Mouse (Mus musculus) frontal cortex, postnatal 25 days (tissue): ENCODE measurements around the gene Etnk1.
"Not testable (repeated sequence)": the region's sequence is repeated elsewhere in the genome, so short reads cannot be mapped to it uniquely, and the experiment has no call there.

Experiments used
- DNase-seq, 2 experiments: peaks; one replicate each; pipeline ENCODE4 v3.0.0; 2022; ENCODE audit warnings: low spot score in 2 of 2

Etnk1 gene

DNA sequence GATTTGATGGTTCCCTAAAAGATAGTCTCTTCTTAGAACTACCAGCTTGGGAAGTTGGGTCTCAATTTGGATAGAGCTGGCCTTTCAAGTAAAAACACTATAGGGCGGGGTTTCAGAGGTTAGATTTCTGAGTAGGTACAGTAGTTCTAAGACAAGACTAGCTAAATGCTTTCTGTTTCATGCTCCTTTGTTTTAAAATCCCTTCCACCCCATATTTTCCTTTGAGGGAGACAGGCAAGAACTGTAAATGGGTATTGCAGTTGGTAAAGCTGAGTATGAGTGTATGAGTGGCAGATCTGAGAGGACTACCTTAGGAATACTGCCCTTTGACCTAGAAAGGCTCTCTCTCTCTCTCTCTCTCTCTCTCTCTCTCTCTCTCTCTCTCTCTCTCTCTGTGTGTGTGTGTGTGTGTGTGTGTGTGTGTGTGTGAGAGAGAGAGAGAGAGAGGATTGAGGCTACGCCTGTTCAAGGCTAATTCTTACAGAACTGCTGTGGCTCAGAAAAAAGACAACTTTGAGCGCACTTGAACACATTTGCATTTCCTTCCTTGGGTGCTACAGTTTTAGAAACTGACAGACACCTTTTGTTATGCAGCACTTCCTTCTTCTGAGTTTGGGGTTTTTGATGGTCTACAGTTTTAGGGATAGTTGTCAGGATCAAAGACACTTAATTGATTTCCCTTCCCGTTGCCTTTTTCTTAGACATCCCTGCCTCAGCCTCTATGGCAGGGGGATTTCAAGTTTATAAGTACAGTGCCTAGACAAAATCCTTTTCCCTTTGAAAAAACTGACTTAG lies 3.3 kb downstream of the Etnk1 start:
- no peak for DNase-seq

DNA sequence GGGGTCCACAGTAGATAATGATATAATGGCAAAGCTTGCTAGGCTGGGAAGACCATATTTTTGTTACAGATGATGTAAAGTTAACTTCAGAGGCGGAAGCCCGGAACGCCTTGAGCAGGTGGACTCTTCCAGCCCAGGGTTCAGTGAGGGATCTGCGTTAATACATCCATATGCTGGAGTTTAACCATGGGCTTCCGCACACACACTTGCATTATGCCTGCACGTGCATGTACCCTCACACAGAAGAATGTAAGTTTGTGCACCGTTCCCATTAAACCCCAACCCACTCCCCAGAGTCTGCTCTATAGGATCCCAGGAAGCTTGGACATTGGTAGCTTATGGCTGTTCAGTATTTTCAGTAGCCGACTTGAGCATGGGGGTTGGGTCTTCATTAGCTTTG lies 4.0 kb downstream of the Etnk1 start:
- DNase-seq: no peak

DNA sequence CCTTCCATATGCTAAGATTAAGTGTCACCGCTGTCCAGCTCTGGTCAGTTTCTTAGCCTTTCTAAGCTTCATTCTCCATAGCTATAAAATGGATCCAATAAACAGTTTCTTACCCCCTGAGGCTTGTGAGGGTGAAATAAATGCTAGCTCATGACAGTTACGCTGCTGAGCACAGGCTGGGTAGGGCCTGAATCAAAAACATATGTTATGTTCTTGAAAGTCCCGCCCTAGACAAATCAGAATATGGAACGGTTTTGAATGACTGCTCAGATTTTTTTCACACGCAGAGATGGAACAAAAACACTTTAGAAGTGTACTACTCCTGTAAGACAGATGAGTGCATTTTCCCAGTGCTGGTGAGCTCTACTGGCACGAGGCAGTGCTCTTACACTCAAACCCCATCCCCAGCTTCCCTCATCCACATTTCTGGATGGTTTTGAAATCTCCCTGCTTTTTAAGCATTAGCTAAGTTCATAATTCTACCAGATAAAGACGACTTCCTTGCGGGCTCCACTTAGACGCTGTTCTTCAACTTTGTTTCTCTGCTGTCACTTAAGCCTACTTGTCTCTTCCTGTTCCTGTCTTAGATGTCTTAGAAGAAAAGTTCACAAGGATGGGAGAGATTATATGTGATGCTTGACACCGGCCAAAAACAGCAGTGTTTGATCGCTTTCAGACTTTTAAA lies 4.9 kb downstream of the Etnk1 start:
- DNase-seq: no peak

DNA sequence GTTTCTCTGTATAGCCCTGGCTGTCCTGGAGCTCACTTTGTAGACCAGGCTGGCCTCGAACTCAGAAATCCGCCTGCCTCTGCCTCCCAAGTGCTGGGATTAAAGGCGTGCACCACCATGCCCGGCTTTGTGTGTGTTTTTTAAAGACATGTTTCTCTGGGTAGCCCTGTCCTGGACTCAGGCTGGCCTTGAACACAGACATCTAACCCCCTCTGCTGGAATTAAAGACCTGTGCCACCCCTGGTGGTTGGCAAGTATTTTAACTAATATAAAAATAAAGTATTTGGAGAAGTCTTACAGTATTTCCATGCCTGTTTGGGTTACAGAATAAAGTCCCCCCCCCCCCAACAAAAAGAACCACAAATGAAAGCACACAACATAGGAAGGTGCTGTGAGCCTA lies 5.7 kb downstream of the Etnk1 start:
- DNase-seq: not testable (repeated sequence)

DNA sequence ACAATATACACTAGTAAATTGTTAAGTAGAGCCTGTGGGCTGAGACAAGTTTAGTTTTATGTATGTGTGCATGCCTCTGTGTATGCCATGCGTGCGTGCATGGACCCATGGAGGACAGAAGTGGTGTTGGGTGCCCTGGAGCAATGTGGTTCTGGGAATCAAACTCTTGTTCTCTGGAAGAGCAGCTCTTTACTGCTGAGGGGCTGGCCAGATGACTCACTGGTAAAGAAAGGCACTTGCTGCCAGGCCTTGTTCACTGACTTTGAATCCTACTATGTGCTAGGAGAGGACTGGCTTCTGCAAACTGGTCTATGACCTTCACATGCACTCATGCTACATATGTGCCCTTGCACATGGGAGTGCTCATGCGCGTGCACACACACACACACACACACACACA lies 7.2 kb downstream of the Etnk1 start:
- no peak for DNase-seq

DNA sequence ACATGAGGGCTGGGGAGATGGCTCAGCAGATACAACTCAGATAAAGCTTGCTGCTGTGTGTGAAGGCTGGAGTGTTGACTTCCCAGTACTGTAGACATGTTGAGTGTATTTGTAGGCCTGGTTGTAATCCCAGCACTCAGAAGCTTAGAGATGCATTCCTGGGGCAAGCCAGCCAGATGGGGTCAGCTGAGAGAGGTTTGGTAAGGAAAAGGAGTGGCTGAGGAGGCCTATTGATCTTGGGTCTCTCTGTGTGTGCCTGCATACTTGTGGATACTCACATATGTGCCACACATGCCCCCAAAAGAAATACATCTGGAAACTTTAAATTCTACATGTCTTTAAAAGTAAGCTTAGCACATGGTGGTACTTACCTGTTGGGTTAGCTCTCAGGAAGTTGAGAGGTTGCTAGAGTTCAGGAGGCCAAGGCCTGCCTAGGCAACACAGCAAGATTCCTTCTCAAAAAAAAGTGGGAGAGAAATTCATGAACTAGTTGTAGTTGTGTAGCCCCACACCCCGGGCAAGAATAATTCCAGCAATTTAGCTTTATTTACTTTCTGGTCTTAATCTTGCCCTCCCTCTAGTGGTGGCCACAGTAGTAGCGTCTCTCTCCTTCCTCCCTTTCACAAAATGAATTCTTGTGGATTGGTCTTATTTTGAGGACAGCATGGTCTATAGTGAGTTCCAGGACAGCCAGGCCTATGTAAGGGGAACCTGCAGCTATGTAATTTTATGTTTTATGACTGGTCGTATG lies 8.1 kb downstream of the Etnk1 start:
- no peak for DNase-seq

DNA sequence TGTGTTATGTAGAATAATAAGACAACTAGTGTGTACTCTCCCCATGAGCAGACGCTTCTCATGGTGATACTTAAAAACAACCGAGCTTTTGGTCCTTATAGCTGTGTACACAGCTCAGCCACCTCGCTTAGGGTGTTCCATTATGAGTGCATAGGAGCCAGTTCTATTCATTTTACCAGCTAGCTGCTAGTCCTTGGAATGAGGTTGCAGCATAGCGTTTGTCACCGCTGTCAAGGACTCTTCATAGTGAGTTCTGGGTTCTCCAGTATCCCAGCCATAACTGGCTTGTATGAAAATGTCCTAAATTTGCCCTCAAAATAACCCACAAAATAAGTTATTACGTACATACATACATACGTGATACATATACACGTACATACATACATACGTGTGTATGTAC lies 9.1 kb downstream of the Etnk1 start:
- DNase-seq: no peak

DNA sequence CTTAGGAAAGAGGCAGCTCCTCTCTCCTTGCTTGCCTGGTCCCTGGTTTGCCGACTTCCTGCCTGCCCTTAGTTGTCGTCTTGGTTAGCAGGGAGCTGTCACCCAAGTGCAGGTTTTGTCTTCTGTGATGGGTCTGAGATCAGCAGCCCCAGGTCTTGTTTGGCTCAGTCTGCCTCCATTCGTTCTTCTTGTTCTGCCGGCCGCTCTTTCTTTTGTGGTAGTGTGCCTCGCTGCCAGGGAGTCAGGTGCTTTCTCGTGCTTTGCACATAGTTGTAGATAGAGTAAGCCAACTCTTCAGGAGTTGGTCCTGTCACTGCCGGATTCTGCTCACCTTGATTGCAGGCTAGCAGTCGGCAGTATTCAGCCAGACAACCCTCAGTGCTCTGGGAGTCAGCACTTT lies 9.6 kb downstream of the Etnk1 start:
- no peak for DNase-seq

DNA sequence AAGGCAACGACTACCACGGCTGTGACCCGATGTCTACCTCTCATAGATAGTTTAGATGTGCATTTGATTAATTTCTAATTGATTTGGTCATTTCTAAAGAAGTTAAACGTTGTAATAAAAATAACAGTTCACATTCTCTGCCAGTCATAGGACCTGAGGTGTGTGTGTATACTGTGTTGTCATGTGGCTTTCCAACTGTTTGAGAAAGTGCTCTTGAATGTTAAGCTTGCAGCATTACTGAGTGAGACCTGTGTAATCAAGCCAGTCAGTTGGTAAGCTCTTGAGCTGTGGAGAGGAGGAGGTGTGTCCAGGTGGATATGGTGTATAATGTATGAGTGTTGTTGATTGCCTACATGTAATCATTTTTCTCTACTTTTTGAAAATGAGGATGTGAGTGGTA lies 12.2 kb downstream of the Etnk1 start:
- DNase-seq: no peak

DNA sequence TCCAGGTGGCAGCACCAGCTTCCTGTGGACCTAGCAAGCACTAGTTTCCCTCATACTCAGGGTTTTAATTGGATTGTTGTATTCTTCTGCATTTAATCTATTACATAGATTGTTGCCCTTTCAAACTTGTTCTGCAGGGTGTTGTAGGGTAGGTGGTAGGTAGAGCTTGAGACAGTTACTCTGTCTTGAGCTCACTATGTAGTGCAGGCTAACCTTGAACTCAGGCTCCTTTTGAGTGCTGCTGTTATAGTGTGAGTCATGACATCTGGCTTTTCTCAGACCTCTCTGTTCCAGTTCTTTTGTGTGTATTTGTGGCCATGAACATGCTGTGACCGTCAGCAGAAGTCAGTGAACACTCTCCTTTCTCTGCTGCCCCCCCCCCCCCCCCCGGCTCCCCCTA lies 12.7 kb downstream of the Etnk1 start:
- DNase-seq: no peak

DNA sequence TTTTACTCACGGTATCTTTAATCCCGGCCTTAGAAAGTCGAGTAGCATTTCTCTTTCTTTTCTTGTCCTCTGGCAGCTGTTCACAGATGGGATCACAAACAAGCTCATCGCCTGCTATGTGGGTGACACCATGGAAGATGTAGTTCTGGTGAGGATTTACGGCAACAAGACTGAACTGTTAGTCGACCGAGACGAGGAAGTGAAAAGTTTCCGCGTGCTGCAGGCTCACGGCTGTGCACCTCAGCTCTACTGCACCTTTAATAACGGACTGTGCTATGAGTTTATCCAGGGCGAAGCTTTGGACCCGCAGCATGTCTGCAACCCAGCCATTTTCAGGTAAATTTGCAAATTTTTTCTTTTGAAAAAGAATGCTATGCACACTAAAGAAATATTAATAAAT lies 13.5 kb downstream of the Etnk1 start:
- DNase-seq: no peak

DNA sequence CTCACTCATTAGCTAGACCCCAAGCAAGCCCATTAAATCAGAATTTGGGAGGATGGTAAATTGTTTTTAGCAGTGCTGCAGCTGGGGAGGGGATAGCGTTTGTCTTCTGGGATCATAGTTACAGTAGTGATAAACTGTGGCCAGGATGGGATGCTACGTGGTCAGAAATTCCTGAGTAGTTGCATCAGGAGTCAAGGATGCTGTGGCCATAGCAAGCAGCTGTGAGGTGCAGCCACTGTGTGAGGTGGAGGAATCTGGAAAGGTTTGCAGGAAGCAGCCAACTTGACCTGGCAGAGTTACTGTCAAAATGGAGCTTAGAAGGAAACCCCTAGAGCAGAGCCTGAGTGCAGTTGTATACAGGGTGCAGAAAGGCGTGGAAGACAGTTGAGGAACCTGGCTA lies 17.1 kb downstream of the Etnk1 start:
- DNase-seq: no peak

DNA sequence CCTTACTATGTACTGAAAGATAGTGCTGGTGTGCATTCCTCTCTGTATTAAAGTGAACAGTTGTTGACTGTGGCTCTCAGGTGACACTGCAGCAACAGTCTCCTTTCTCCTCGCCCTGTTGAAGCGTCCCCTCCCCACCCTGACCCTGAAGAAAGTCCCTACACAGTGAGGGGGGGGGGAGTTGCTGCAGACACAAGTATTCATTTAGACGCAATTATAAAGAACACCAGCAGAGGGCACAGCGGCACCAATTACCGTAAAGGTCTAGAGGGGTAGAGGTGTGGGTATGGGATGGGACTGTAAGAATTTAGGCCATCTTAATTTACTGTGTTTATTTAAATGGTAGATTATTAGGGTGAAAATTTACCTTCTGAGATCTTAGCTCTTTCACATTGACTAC lies 17.7 kb downstream of the Etnk1 start:
- no peak for DNase-seq

DNA sequence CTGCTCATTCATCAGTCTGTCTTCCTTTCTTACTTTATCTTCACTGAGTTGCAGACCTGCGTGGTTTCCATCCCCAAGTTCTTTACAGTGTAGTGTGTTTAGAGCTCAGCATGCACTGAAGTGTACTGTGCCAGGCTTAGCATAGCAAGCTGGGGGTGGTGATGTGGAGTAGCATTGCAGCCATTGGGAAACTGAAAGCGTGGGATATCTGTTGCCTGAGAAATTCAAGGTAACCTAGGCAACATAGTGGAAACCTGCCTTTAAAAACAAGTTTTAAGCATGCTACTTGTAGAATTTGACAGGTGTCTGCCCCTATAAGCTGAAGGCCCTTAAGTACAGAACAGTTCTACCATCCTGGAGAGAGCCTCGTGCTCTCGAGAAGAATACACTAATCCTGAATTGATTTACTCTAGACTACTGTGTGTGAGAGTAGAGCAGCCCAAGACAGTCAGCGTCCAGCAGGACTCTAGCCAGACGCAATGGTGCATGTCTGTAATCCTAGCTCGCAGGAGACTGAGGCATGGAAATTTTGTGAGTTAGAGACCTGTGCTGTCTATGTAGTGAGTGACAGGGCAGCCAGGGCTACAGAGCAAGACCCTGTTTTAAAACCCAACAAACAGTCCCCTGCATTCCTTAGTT lies 23.9 kb downstream of the Etnk1 start:
- no peak for DNase-seq

DNA sequence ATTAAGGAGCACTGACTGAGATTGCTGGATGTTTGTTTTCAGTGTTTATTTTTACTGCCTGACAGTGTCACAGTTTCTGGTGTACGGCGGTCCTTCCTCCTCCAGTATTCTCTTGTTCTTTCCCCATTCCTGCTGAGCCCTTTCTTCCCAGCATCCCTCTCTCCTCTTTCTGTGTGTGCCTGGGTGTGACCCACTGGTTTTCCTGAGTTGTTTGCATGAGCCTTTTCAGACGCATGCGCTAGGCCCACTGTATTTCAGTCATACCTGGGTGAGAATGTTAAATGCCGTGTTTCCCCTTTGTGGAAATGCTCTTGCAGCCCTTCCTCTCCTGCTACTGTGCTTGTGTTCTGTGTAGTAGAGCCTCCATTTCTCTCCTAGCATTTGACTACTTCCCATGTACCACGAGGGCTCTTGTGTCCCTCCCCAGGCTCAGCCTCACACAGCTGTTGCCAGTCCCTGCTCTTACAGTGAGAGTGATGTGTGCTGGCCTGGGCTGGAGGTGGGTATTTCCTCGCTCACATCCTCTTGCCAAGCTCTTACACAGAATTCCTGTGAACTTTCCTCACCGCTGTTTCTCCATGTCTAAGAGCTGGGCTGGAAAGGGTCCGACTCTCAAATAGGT lies 24.6 kb downstream of the Etnk1 start:
- no peak for DNase-seq

DNA sequence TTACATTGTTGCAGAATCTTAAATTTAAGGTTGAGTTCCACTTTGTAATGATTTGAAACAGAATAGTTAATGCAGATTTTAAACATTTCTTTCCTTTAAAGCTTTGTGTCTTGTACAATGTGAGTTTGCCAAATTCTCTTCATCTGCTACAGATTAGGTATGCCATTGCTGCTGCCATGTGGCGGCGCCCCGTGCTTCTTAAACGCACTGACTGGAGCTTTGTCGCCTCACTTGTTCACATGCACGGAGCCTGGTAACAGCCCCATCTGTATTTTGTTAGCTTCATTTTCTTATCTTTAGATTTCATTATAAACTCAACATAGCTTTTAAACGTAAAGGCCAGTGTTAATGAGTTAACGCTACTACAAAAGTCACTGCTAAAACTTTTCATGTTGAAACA lies 25.7 kb downstream of the Etnk1 start:
- DNase-seq: no peak

DNA sequence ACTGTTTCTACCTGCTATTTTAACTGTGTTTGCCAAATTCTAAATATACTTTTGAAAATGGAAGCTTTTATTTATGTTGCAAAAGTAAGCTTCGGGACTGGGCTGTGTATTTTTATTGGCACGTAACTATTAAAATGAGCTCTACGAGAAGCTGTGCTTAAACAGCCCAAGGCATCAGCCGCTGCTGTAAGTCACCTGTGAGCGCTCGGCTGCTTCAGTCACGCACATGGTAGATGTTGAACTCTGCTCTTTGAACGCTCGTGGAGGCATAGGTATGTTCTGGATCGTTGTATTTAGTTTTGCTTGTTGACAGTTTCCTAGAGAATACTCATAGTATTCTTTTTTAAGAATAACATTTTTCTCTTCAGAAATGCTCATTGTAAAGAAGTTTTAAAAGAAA lies 26.1 kb downstream of the Etnk1 start:
- DNase-seq: no peak

DNA sequence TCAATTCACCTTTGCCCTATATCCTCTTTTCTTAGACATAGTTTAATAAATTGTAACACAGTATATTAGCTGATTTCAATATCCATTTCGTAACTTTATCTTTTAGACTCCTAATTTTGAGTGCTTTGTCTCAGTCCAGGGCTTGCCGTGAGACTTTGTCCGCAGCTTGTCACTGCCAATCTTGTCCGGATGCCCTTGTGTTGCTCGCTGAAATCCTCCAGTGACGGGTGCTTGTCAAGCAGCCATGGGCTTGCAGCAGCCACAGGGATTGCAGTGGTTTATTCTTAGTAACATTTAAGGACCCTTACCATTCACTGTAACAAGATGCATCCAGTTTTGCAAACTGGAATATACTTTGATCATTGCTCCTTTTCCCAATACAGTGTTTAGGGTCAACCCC lies 26.6 kb downstream of the Etnk1 start:
- no peak for DNase-seq

DNA sequence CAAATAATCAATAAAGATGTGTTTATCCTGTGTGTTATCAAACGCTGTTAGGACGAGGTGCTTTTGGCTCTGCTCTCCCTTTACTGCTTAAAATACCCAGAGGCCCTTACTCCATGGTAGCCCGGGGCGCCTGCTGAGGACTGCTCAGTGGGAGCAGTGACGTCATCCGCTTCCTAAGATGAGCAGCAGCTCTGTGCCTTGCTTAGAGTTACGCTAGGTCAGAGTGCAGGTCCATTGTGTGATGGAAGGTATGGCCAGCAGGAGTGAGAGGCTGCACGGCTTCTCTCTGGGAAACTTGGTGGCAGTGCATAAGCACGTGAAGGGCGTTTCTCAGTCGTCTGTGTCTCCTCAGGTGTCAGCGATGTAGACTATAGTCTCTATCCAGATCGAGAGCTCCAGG lies 30.0 kb downstream of the Etnk1 start:
- DNase-seq: no peak

DNA sequence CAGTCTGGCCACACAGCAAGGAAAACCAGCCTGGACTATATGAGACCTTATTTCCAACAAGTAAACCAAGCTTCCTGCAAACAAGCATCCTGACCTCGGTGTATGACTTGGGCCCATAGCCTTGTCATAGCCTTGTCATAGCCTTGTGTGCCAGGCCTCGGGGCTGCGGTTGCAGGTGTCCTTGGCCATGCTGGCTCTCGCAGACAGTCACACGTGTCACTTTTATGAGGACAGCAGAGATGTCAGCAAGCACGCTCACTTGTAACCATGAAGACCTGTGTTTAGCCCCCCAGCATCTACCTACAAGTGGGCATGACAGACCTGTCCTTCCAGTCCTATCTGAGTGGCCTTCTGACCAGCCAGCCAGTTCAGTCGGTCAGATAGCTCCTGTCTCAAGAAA lies 31.4 kb downstream of the Etnk1 start:
- no peak for DNase-seq

DNA sequence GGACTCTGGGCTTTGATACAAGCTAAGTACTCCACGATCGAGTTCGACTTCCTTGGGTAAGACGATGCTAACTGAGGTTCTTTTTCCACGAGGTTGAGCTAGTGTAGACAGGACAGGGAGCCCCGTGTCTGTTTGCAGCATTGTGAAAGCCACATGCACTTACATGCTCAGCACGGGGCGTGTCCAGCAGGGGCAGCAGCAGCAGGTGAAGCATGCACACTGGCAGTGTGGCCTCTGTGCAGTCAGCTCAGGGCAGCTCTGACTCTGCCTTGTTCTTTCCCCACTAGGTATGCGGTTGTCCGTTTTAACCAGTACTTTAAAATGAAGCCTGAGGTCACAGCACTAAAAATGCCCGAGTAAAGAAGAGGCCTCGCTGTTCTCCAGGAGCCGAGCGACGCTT lies 36.1 kb downstream of the Etnk1 start:
- no peak for DNase-seq

DNA sequence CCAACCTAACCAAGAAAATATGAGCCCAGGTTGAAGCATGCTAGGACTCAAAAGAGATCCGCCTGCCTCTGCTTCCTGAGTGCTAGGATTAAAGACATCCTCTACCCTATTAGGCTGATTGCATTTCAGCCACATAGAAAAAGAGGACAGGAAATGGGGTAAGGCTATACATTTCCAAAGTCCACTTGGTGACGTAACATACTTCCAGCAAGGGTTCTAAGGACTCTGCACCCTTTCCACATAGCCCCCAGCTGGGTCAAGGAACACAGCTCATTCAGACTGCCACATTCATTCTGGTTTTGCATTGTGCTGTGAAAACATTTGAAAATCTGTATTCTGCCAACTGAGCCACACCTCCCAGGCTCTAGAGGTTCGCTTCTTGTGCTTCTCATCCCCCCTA lies 41.9 kb downstream of the Etnk1 start:
- DNase-seq: no peak
